Mouse (Mus musculus) heart, postnatal 0 days (tissue): ENCODE measurements around the gene E330021D16Rik. TPM values are rescaled to one million over a fixed set of nuclear protein-coding genes. Genes with fewer than 3 reads are reported as not detected.
"Not testable (repeated sequence)": the region's sequence is repeated elsewhere in the genome, so short reads cannot be mapped to it uniquely, and the experiment has no call there.

Experiments used
- ATAC-seq: fragments of 200-750 bp; cut with Nextera tagmentation; 2 replicates; pipeline ENCODE4 v1.8.0; 2017; ENCODE audit warnings: low read depth, moderate number of reproducible peaks, moderate library complexity; ENCODE audit not compliant: insufficient read depth
- DNase-seq: peaks from one replicate; pipeline ENCODE4 v3.0.0-alpha.2; 2016; ENCODE audit warnings: low spot score
- H3K27ac ChIP-seq: fragments of 300-500 bp; sonication (generic); 2 replicates; pipeline ENCODE4 v1.5.1; 2014; ENCODE audit warnings: low read depth, mild to moderate bottlenecking
- H3K27me3 ChIP-seq: fragments of 300-500 bp; sonication (generic); 2 replicates; pipeline ENCODE4 v1.6.1; 2014; ENCODE audit warnings: low read length, mixed read lengths; ENCODE audit not compliant: control insufficient read depth, insufficient read depth
- H3K36me3 ChIP-seq: fragments of 300-500 bp; sonication (generic); replicated peaks from 2 replicates; pipeline ENCODE4 v1.6.1; 2014; ENCODE audit warnings: low read length, mixed read lengths; ENCODE audit not compliant: control insufficient read depth, insufficient read depth
- H3K4me1 ChIP-seq: fragments of 300-500 bp; sonication (generic); 2 replicates; pipeline ENCODE4 v1.6.1; 2014; ENCODE audit warnings: antibody characterized with exemption; ENCODE audit not compliant: control insufficient read depth, insufficient read depth
- H3K4me2 ChIP-seq: fragments of 300-500 bp; sonication (generic); 2 replicates; pipeline ENCODE4 v1.6.1; 2014; ENCODE audit warnings: low read depth, mild to moderate bottlenecking, low read length, moderate library complexity
- H3K4me3 ChIP-seq: fragments of 300-500 bp; sonication (generic); 2 replicates; pipeline ENCODE4 v1.5.1; 2014; ENCODE audit warnings: low read depth, low read length
- H3K9ac ChIP-seq: fragments of 300-500 bp; sonication (generic); replicated peaks from 2 replicates; pipeline ENCODE4 v1.6.1; 2014; ENCODE audit warnings: low read depth, low read length, mixed read lengths
- H3K9me3 ChIP-seq: fragments of 300-500 bp; sonication (generic); replicated peaks from 2 replicates; pipeline ENCODE4 v1.6.1; 2016; ENCODE audit warnings: low read length; ENCODE audit not compliant: control insufficient read depth
- CTCF ChIP-seq: IDR thresholded peaks from 2 replicates; pipeline ENCODE4 v1.5.1; 2016; ENCODE audit warnings: antibody characterized with exemption, control low read depth, low read depth
- EP300 ChIP-seq: IDR thresholded peaks from 2 replicates; pipeline ENCODE4 v1.6.1; 2016; ENCODE audit warnings: antibody characterized with exemption, low read depth
- whole genome bisulfite sequencing: fragments of 180-500 bp; shearing (Covaris S2); extraction: QIAGEN DNeasy Blood & Tissue Kit; methylation state at CpG from one replicate; pipeline ENCODE4 v1.1.7; 2014; 5-methylcytosine and 5-hydroxymethylcytosine counted together
- polyA plus RNA-seq: library from polyadenylated mRNA; unstranded; fragments of >200 nt; fragmentation: Nextera tagmentation; extraction: Ambion mirVana; gene quantifications from 2 replicates; pipeline ENCODE4 v1.2.1, GENCODE M21; 2015
- total RNA-seq: library from RNA; depleted of rRNA; stranded (reverse); fragments of >200 nt; gene quantifications from 2 replicates; pipeline ENCODE4 v1.2.3, GENCODE M21; 2014; ENCODE audit warnings: low replicate concordance

Gene E330021D16Rik
- total and polyA plus RNA-seq, 2 experiments from 2014 or later, result not detected

- H3K4me1 ChIP-seq, result no peaks in the 10 kb centered on the region
- H3K36me3 ChIP-seq, result no peaks in the 10 kb centered on the region
- TF ChIP-seq EP300 (no peak), CTCF (no peak)
- no peak overlapping the region for H3K4me3 ChIP-seq
- H3K9ac ChIP-seq, result no peak overlapping the region
- no peak overlapping the region for H3K27ac ChIP-seq
- H3K4me2 ChIP-seq, result no peak overlapping the region
- 88% methylated on average over 1 of the region's 1 CpGs for WGBS
- ATAC-seq (no peak), DNase-seq (no peak)
- no peaks in the 10 kb centered on the region for H3K27me3 ChIP-seq
- H3K9me3 ChIP-seq, result no peaks in the 10 kb centered on the region
These were observed 40.9 kb upstream of the E330021D16Rik start for GRCm38 (mm10) chr6:136456302-136456701.

GRCm38 (mm10) chr6:136455696-136456095, 40.3 kb upstream of the E330021D16Rik start:
- DNase-seq, result no peak
- H3K4me2 ChIP-seq, result no peak overlapping the region
- H3K9ac ChIP-seq, result no peak overlapping the region
- TF ChIP-seq CTCF, result no peak
- TF ChIP-seq EP300, result no peak
- no peaks in the 10 kb centered on the region for H3K36me3 ChIP-seq
- ATAC-seq, result no peak; the same call in 1 of the 2 replicates
- WGBS, result 50% methylated on average over 3 of the region's 3 CpGs
- no peaks in the 10 kb centered on the region for H3K27me3 ChIP-seq
- no peaks in the 10 kb centered on the region for H3K9me3 ChIP-seq
- H3K4me3 ChIP-seq, result no peak overlapping the region
- no peak overlapping the region for H3K27ac ChIP-seq
- no peaks in the 10 kb centered on the region for H3K4me1 ChIP-seq

- TF ChIP-seq CTCF (no peak), EP300 (no peak)
- no peaks in the 10 kb centered on the region for H3K9me3 ChIP-seq
- no peak overlapping the region for H3K4me3 ChIP-seq
- no peak overlapping the region for H3K4me2 ChIP-seq
- no peak overlapping the region for H3K9ac ChIP-seq
- H3K36me3 ChIP-seq, result no peaks in the 10 kb centered on the region
- WGBS, result 60% methylated on average over 3 of the region's 3 CpGs
- no peak overlapping the region for H3K27ac ChIP-seq
- ATAC-seq (no peak), DNase-seq (peak; percentile 11)
- no peaks in the 10 kb centered on the region for H3K27me3 ChIP-seq
- H3K4me1 ChIP-seq, result peaks cover 4% of the 10 kb centered on the region; the same call in 1 of the 2 replicates
These were observed 37.3 kb upstream of the E330021D16Rik start for GRCm38 (mm10) chr6:136452623-136453022.

GRCm38 (mm10) chr6:136450863-136451262, 35.5 kb upstream of the E330021D16Rik start:
- Histone ChIP-seq H3K9ac (no peak overlapping the region), H3K27ac (no peak overlapping the region), H3K4me3 (no peak overlapping the region), H3K4me1 (peaks cover 4% of the 10 kb centered on the region; the same call in 1 of the 2 replicates), H3K4me2 (no peak overlapping the region), H3K27me3 (no peaks in the 10 kb centered on the region), H3K9me3 (no peaks in the 10 kb centered on the region), H3K36me3 (no peaks in the 10 kb centered on the region)
- WGBS, result 87% methylated on average over 6 of the region's 6 CpGs
- no peak for TF ChIP-seq EP300
- TF ChIP-seq CTCF, result no peak
- ATAC-seq (no peak), DNase-seq (no peak)

DNA sequence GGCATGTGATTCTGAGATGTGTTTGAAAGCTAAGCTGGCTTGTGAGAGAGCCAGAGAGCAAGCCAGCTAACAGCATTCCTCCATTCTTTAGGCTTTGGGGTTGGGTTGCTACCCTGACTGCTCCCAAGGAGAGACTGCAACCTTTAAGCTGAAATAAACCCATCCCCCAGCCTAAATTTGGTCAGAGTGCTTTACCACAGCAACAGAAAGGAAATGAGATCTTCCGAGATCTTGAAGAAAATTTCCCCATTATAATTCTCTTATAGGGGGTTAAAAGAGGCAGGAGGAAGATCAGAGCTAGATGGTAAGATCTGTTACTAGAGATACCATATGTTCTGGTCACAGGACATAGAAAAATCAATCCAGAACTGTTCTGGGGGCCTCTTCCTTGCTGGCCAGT, 34.6 kb upstream of the E330021D16Rik start:
- no peak overlapping the region for H3K4me2 ChIP-seq
- peaks cover 4% of the 10 kb centered on the region; the same call in 1 of the 2 replicates for H3K4me1 ChIP-seq
- WGBS, result 93% methylated on average over 1 of the region's 1 CpGs
- no peaks in the 10 kb centered on the region for H3K27me3 ChIP-seq
- DNase-seq (no peak), ATAC-seq (no peak)
- H3K9ac ChIP-seq, result no peak overlapping the region
- no peak overlapping the region for H3K4me3 ChIP-seq
- TF ChIP-seq CTCF (no peak), EP300 (no peak)
- H3K27ac ChIP-seq, result no peak overlapping the region; the same call in 1 of the 2 replicates
- H3K36me3 ChIP-seq, result no peaks in the 10 kb centered on the region
- H3K9me3 ChIP-seq, result peaks cover 1% of the 10 kb centered on the region

DNA sequence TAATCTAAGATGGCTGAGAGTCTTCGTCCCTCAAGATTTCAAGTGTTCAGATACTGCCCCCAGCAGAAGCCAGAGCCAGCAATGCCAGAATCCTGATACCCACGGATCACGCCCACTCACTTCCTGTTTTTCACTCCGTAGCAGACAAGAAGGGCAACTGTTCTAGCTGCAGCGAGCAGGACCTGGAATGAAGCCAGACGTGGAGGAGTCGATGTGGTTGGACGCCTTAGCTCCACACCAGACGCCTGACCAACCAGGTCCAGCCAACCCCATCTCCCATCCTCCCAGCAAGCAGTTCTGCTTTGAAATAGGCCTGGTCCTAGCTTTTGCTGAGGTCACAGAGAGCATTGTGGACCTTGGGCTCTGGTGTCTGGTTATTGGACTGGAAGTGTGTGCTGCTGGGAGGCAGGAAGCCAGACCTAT, 33.9 kb upstream of the E330021D16Rik start:
- Histone ChIP-seq H3K36me3 (no peaks in the 10 kb centered on the region), H3K4me3 (no peak overlapping the region)
- 25% methylated on average over 9 of the region's 9 CpGs for WGBS

GRCm38 (mm10) chr6:136439205-136439604, 23.8 kb upstream of the E330021D16Rik start:
- H3K9me3 ChIP-seq, result peaks cover 14% of the 10 kb centered on the region
- DNase-seq, H3K36me3 ChIP-seq, H3K4me2 ChIP-seq, H3K27me3 ChIP-seq, H3K4me1 ChIP-seq, H3K9ac ChIP-seq, ATAC-seq, H3K4me3 ChIP-seq, H3K27ac ChIP-seq: not testable (repeated sequence)
- WGBS, result 61% methylated on average over 2 of the region's 2 CpGs

More for the DNA sequence above, 33.9 kb upstream of the E330021D16Rik start:
- 0 out of 2 replicates have a peak overlapping the region, but pooled peaks have one; percentile 6 for H3K4me2 ChIP-seq
- H3K9ac ChIP-seq, result 0 out of 2 replicates have a peak overlapping the region, but pooled peaks have one; percentile 6
- peak; percentile 66 for DNase-seq
- H3K27ac ChIP-seq, result peak overlapping the region; percentile 44; the same call in 1 of the 2 replicates
- peak; percentile 72 for ATAC-seq
- H3K27me3 ChIP-seq, result no peaks in the 10 kb centered on the region
- peaks cover 8% of the 10 kb centered on the region for H3K9me3 ChIP-seq
- no peak for TF ChIP-seq CTCF
- TF ChIP-seq EP300, result no peak
- peaks cover 4% of the 10 kb centered on the region; the same call in 1 of the 2 replicates for H3K4me1 ChIP-seq

DNA sequence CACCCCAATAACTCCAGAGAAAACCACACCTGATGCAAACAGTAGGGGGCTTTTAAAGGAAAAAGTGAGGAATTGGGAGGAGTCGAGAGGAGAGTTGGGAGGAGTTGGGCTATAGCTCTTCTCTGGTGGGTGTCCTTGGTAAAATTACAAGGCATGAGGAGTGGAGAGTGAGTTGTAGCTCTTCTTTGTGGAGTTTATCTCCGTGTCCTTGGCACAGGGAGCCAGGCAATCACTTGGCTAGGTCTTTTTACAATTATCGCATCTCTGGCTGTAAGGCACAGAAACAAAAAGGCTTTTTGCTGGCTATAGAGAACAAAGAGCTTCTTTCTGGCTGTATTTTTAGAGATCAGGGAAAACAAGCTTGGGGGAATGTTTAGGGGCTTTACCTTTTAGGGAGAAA, 20.8 kb upstream of the E330021D16Rik start:
- not testable (repeated sequence) for H3K36me3 ChIP-seq, H3K9me3 ChIP-seq, H3K27me3 ChIP-seq, H3K4me3 ChIP-seq, H3K9ac ChIP-seq, H3K4me1 ChIP-seq, ATAC-seq, DNase-seq, H3K27ac ChIP-seq, H3K4me2 ChIP-seq
- WGBS, result 80% methylated on average over 3 of the region's 3 CpGs
